Mouse (Mus musculus) gastrocnemius, postnatal 14 days (tissue): ENCODE measurements around the gene Gna11. TPM values are rescaled to one million over a fixed set of nuclear protein-coding genes. Genes with fewer than 3 reads are reported as not detected.

Experiments
- DNase-seq: peaks from one replicate; pipeline ENCODE4 v3.0.0; 2021; ENCODE audit warnings: mixed read lengths
- intact Hi-C: fragments of 180-260 bp; cut with DNase I; formaldehyde crosslinking; loops from one replicate; pipeline ENCODE4 v1.15.1; 2025; ENCODE audit warnings: low total_unique reads
- total RNA-seq, 2 experiments: library from RNA; stranded (reverse); gene quantifications; 2 replicates each; pipeline ENCODE4 v1.2.3; 2021

Gene Gna11
- total RNA-seq, 2 experiments from 2014 or later = 31.6 to 34.6 TPM

DNA sequence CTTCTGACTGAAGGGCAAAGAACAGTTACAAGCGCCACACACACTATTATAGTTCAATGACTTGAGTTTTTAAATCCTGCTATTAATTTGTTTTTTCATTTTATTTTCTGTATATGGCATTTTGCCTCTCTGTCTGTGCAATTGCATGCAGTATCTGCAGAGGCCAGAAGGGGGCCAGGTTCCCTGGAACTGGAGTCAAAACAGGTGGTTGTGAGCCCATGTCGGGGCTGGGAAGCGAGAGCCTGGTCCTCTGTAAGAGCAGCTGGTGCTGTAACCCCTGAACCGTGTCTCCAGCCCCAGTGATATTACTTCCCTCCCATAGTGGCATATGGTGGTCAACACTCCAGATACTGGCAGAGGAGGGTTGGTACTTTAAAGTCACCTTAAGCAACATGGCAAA, 26.4 kb downstream of the Gna11 start:
- peak; percentile 73 for DNase-seq
- intact Hi-C loops = no loop called here

DNA sequence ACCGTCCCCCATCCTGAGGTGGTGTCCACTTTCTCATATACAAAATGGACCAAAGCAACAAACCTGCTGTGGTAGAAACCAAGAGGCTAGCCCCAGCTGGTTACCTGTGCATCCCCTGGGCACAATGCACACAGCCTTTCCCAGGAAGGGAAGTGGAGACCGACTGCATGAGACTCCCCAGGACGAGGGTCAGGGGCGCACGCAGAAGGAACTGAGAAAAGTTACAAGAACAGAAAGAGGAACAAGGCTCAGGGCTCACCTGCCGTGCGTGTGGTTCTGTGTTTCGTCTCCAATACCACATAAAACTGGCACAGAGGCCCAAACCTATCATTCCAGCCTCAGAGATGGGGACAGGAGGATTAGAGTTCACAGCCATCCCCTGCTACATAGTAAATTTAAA, 27.8 kb downstream of the Gna11 start:
- no peak for DNase-seq
- intact Hi-C loops = no loop called here

DNA sequence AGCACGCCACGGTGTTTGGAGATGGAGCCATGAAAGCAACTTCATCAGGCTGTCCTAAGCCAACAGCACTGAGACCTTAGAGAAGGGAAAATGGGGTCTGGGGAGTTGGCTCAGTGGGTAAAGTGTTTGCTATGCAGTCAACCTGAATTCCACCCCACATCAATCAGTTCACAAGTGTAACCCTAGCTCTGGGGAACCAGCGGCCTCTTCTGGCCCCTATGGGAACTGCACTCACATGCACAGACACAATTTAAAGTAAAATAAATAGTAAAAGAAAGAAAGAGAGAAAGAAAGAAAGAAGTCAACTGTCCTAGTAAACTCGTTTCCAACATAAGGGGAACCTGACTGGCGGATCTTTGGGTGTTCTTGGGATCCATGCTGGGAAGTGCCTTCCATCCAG, 31.2 kb downstream of the Gna11 start:
- intact Hi-C loops = no loop called here
- no peak for DNase-seq

DNA sequence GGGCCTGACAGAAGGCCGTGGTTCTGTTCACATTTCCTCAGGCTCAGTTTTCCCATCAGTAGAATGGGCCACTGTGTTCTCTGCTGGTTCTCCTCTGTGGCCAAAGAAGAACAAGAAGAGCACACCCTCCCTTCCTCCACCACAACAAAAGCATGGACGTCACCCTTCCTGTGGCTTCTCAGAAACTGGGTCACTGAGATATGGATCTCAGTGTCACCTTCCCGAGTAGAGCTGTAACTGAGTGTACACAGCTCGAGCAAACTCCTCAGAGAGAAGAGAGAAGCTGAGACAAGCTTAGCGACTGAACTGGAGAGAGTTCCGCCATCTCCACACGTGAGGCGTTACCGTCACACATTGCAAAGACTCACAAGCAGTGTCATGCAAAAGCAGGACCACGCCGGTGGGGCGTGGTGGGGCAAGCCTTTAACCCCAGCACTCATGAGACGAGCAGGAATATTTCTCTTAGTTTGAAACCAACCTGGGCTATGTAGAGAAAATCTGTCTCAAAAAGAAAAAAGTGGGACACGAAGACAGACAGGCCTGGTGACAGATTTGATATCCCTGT, 34.7 kb downstream of the Gna11 start:
- no peak for DNase-seq
- intact Hi-C loops = no loop called here

GRCm38 (mm10) chr10:81507691-81508489, 37.1 kb downstream of the Gna11 start:
- DNase-seq = no peak
- intact Hi-C loops = no loop called here

DNA sequence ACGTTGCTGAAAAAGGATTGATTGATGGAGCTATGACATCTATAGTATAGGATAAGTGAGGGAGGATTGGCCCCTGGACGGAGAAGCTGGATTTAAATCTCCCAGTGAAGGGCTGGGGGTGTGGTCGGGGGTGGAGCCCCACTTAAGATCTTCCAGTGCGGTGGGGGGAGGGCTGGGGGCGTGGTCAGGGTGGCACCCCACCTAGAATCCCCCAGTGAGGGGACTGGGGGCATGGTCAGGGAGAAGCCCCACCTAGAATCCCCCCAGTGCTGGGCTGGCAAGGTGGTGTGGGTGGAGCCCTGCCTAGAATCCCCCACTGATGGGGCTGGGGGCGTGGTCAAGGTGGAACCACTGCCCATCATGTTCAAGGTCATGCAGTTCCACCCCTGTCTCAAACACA, 37.9 kb downstream of the Gna11 start:
- intact Hi-C loops = no loop called here
- no peak for DNase-seq

DNA sequence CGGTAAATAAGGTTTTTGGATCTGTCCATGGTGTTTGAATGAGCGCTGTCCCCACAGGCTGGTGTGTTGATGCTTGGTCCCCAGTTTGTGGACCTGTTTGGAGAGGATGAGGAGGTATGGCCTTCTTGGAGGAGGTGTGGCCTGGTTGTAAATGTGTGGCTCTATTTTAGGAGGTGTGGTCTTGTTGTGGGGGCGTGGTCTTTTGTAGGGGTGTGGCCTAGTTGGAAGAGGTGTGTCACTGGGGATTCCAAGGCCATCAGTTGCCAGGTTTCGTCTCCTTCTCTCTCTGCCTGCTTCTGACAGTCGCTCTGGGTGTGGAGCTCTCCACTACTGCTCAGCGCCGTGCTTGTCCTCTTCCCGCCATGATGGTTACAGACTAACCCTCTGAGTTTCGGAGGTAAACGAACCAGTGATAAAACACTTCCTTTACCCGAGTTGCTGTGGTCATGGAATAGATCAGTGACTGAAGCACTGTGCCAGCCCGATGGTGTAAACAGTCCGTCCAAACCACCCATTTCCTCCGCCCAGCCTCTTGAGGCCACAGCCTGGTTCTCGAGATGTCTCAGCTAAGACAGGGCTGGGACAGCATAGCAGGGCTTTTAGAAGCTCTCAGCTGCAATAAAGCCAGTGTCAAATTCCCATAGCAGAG, 39.9 kb downstream of the Gna11 start:
- intact Hi-C loops = no loop called here
- no peak for DNase-seq

DNA sequence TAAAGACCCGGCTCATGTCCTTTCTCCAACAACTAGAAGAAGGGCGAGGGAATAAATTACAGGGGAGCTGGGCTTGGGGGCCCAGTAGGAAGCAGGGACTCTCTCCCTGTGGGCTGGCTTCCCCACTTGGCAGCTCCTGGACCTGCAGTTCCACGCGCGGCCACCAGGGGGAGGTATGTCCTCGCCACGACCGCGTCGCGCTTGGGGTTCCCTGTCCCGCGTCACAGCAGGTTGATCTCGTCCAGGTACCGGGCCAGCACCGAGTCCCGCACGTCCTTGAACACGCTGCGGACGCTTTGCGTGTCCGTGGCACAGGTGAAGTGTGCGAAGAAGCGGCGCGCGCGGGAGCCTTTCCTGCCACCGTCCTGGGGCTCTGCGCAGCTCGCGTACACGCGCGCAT, 42.3 kb downstream of the Gna11 start:
- intact Hi-C loops = loop anchor here (5.0 kb wide), 2 partner anchors 35 to 50 kb away; no protein-coding TSS in a partner anchor
- DNase-seq = peak; percentile 83

DNA sequence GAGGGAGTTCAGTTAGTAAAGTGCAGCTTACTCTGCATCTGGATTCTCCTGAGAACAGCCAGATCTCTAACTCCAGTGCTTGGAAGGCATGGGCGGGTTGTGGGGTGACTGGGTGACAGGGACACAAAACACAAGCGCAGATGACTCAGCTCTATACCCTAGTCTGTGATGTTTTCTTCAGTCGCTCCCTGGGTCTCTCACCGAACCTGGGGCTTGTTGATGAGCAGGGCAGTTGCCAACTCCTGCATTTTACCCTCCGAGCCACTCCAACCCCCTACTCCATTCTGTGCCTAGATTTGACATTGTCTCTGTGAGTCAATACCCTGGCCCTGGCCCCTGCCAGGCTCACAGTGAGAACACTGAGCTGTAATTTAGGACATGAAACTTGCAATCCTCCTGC, 43.1 kb downstream of the Gna11 start:
- no peak for DNase-seq
- intact Hi-C loops = loop anchor here (5.0 kb wide), 2 partner anchors 35 to 50 kb away; no protein-coding TSS in a partner anchor

- intact Hi-C loops = loop anchor here (5.0 kb wide), 2 partner anchors 37 to 52 kb away; no protein-coding TSS in a partner anchor
- no peak for DNase-seq
Measured at GRCm38 (mm10) chr10:81500032-81500431, 45.0 kb downstream of the Gna11 start, which contains the start of gene S1pr4. S1pr4 (minus strand) TSS chr10:81500132.

- intact Hi-C loops = no loop called here
Measured at GRCm38 (mm10) chr10:81499250-81499901, 45.6 kb downstream of the Gna11 start.

DNA sequence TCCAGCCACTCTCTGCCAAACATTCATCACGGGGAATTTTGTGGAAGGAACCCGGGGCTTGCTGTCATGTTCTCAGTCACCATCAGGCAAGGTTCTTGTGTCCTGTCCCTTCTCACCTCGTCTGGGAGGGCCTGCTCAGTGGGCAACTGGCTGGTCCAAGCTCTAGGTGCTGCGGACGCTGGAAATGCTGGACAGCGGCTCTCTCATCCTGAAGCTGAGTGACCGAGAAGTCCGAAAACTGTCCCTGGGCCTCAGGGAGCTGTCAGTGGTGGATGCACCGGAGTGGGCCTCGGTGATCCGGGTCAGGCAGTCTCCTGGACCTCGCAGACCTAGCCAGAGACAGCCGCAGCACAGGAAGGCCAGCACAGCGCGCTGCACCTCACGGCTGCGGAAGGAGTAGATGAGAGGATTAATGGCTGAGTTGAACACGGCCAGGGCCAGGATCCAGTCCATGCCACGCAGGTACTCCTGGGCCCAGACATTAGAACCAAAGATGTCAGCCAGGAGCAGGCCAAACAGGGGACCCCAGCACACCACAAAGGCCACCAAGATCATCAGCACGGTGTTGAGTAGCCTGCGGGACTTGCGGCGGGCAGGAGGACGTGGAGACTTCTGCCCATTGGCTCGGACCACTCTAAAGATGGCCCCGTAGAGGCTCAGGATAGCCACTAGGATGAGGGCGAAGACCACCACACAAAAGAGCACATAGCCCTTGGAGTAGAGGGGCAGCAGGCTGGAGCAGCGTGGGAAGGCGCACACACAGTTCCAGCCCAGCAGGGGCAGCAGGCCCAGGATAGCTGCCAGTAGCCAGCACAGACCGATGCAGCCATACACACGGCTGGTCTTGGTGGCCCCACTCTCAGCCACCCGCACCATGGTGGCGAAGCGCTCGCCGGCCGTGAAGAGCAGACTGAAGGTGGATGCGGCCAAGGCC, 46.4 kb downstream of the Gna11 start:
- intact Hi-C loops = no loop called here
- DNase-seq = no peak

More at GRCm38 (mm10) chr10:81499250-81499901, 45.6 kb downstream of the Gna11 start:
- DNase-seq = no peak

- intact Hi-C loops = no loop called here
- DNase-seq = no peak
Measured at GRCm38 (mm10) chr10:81497401-81498270, 47.4 kb downstream of the Gna11 start.

- no peak for DNase-seq
- intact Hi-C loops = no loop called here
Measured at GRCm38 (mm10) chr10:81496969-81497368, 48.0 kb downstream of the Gna11 start.

DNA sequence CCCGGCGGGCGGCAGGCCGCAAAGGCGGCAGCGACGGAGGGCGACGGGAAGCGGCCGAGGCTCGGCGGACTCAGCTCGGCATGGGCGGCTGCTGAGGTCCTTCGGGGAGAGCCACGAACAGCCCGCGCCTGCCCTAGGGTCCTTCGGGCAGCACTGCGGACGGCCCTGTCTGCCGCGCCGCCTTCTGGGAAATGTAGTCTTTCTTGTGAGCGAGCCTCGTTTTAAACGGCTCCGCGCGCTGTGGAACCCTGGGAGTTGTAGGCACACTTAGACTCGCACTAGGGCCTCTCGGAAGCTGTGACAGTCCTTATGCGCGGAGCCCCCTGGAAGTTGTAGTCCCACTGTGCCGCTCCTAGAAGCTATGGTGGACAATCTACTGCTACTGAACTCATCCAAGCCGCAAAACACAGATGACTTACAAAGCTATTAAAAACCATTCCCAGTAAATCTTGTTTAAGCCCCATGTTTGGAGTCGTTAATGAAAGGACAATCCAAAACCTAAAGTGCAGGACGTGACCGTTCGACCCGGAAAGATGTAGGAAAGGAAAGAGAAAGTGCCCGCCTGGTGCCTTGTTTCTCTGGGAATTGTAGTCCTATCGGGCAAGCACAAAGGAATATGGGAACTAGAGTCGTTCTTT, 48.6 kb downstream of the Gna11 start, which contains the start of gene Ncln:
TSS of gene Ncln (minus strand) at position 129 of the 638 bp plus-strand sequence.
- intact Hi-C loops = no loop called here

GRCm38 (mm10) chr10:81495616-81496263, 49.2 kb downstream of the Gna11 start:
- intact Hi-C loops = no loop called here
- DNase-seq = no peak

More for the DNA sequence above, 48.6 kb downstream of the Gna11 start, which contains the start of gene Ncln:
- peak; percentile 98 for DNase-seq

GRCm38 (mm10) chr10:81495151-81495550, 49.8 kb downstream of the Gna11 start:
- DNase-seq = no peak
- intact Hi-C loops = no loop called here
